Mouse (Mus musculus): ENCODE results near the gene Hip1.
"Not testable (repeated sequence)": the region's sequence is repeated elsewhere in the genome, so short reads cannot be mapped to it uniquely, and the experiment has no call there.

Gene Hip1

DNA sequence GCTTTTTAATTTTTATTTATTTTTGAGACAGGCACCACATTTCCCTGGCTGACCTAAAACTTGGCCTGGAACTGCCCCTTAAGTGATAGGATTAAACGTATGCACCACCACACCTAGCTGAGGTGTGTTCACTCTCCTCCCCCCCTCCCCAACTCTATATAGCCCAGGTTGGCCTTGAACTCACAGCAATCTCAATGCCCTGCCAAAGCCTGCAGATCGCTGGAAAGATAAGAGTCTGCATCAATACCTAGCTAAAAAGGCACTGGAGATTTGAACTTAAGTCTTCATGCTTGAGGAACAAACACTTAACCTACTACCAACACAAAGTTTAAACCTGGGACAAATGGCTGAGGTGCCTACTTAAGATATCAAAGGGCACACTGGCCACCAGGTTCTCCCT is 52.8 kb downstream of the Hip1 start:
- DNase-seq (ENCODE audit: low spot score): no peak

GRCm38 (mm10) chr5:135489695-135490294 is 55.1 kb downstream of the Hip1 start:
- no peak for DNase-seq (ENCODE audit: low spot score)

GRCm38 (mm10) chr5:135488881-135489694 is 55.8 kb downstream of the Hip1 start:
- DNase-seq (ENCODE audit: low spot score): peak; percentile 76

GRCm38 (mm10) chr5:135488222-135488880 is 56.6 kb downstream of the Hip1 start:
- no peak for DNase-seq (ENCODE audit: low spot score)

GRCm38 (mm10) chr5:135485289-135485688 is 59.6 kb downstream of the Hip1 start:
- DNase-seq (ENCODE audit: low spot score): no peak

- DNase-seq (ENCODE audit: low spot score): not testable (repeated sequence)
Measured at GRCm38 (mm10) chr5:135483865-135484264, 61.1 kb downstream of the Hip1 start.

- DNase-seq (ENCODE audit: low spot score): no peak
Measured at GRCm38 (mm10) chr5:135478877-135479600, 65.9 kb downstream of the Hip1 start.

DNA sequence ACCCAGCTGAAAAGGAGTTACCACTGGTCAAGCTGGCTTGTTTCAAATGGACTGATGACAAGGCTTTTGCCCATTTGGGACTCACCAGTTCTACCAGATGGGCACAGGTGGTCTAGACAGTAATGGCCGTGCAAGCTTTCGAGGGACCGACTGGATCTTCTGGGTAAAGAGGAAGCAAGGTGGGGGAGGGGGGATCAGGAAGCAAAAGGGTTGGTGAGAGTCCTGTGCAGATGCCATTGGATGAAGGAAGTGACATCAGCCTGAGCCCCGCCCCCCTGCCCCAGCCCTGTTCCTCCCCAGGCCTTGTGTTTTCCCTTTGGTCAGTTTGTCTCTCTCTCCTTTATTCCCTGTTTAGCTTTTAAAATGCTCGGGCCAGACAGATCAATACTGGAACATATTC is 68.7 kb downstream of the Hip1 start:
- no peak for DNase-seq (ENCODE audit: low spot score)

- DNase-seq (ENCODE audit: low spot score): no peak
Measured at GRCm38 (mm10) chr5:135472405-135472804, 72.5 kb downstream of the Hip1 start.

- DNase-seq (ENCODE audit: low spot score): no peak
Measured at GRCm38 (mm10) chr5:135471747-135472146, 73.2 kb downstream of the Hip1 start.

DNA sequence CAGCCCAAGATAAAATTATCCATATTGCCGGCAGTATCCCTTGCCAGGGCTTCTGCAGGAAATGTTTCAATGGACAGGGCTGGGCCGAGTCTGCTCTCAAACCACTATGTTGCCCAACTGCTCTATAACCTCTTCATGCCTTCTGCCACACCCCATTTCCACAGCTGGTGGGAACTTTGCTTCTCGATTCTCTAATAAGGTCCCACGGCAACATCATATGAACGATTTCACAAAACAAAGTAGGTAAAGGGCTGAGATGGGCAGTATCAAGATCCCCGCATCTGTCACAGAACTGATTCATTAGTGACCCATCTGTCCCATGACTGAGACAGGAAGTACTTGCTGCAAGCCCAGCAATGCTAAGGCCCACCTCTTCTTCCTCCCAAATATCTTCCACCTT is 76.6 kb downstream of the Hip1 start:
- no peak for DNase-seq (ENCODE audit: low spot score)

- no peak for DNase-seq (ENCODE audit: low spot score)
Measured at GRCm38 (mm10) chr5:135465833-135466291, 79.1 kb downstream of the Hip1 start.

GRCm38 (mm10) chr5:135463380-135463779 is 81.5 kb downstream of the Hip1 start:
- DNase-seq (ENCODE audit: low spot score): no peak

DNA sequence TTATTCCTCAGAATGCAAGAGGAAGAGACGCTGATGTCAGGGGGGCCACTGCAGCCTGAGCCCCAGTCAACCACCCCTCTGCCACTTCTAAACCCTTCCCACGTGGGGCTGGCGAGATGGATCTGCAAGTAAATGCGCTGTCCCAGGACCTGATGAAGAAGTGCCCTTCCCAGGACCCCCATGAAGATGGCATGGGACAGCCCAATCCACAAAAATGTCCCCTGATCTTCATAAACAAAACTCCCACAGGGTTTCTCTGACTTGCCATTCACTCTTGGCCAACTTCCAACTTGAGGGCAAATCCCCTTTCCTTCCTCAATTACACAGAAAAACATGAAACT is 84.1 kb downstream of the Hip1 start:
- no peak for DNase-seq (ENCODE audit: low spot score)

GRCm38 (mm10) chr5:135460152-135460832 is 84.6 kb downstream of the Hip1 start:
- DNase-seq (ENCODE audit: low spot score): no peak

DNA sequence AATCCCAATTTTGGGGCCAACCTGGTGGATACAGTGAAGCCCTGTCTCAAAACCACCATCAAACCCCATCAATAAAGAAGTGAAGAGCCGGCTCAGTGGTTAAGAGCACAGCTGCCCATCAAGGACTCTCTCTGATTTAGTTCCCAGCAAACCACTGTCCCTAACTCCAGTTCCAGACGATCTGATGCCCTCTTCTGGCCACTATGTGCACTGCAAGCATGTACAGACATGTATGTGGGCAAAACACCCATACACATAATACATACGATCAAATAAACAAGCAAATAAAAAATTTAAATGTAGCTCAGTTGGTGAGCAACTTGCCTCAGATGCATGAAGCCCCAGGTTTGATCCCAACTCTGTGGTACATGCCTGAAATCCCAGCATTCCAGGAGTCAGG is 85.4 kb downstream of the Hip1 start:
- no peak for DNase-seq (ENCODE audit: low spot score)

DNA sequence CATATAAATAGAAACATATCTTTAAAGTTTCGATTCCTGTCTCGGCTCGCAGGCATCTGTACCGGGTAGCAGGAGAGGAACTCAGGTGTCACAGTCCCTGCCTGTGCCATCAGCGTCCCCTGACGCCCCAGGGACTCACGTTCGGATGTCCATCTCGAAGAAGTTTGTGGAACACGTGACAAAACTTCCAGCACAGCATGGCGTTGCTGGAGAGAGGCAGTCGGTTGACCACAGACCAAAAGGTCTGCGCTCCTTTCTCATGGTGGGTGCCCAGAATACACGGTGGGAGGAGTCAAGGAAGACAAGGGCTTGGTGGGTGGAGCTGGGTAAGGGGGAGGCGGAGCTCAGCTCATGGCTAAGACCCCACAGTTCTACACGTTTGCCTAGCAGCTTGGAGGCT is 87.0 kb downstream of the Hip1 start:
- no peak for DNase-seq (ENCODE audit: low spot score)

GRCm38 (mm10) chr5:135456515-135456914 is 88.4 kb downstream of the Hip1 start:
- no peak for DNase-seq (ENCODE audit: low spot score)

- DNase-seq (ENCODE audit: low spot score): no peak
Measured at GRCm38 (mm10) chr5:135454256-135454655, 90.7 kb downstream of the Hip1 start.

DNA sequence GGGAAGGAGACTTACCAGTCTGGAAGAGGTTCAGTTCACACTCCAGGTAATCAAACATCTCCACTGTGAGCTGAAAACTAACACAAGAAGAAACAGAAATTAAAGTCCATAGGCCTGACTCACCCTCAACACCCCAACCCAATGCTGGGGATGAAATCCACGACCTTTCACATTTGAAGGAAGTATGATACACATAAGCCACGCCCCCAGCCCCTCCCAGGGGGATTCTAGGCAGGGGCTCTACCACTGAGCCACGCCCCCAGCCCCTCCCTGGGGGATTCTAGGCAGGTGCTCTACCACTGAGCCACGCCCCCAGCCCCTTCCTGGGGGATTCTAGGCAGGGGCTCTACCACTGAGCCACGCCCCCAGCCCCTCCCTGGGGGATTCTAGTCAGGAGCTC is 93.4 kb downstream of the Hip1 start:
- DNase-seq (ENCODE audit: low spot score): not testable (repeated sequence)

- no peak for DNase-seq (ENCODE audit: low spot score)
Measured at GRCm38 (mm10) chr5:135451100-135451499, 93.8 kb downstream of the Hip1 start.

DNA sequence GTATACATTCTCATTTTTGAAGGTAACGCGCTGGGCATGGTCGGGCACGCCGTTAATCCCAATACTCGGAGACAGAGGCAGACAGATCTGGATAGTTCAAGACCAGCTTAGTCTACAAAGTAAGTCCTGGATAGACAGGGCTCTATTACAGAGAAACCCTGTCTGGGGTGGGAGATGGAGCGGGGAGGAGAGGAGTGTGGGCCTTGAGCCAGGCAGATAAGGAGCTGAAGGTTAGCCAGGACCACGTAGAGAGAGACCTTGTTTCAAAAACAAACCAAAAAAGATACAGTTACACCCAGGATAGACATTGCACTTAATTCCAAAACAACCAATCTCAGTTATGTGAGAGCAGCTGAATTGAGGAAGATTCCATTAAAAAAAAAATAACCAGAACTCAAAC is 99.2 kb downstream of the Hip1 start:
- peak; percentile 34 for DNase-seq (ENCODE audit: low spot score)
